Mouse (Mus musculus) NIH3T3 (cell line): ENCODE results near the gene Klhdc2.
A peak's percentile ranks its signal among the peaks of the same experiment; 100 is the strongest.

Source experiments
- DNase-seq: peaks from one replicate; pipeline ENCODE4 v3.0.0-alpha.2; 2012; ENCODE audit warnings: low read depth

The Klhdc2 gene

DNA sequence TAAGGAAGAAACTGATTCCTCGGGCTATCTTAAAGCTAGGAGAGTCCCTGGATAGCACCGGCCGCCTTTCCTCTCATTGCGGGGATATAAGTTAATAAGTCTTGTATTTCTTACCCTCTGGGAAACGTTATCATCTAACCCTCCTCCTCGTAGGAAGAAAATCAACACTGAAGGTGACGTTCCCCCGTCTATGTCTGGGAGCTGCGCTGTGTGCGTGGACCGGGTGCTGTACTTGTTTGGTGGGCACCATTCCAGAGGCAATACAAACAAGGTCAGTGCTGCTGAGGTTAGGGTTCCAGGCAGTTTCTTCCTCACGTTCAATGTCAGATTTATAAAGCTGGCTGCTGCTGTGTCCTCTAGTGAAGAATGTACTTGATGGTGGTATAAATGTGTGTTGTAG is 5.7 kb downstream of the Klhdc2 start:
- no peak for DNase-seq

DNA sequence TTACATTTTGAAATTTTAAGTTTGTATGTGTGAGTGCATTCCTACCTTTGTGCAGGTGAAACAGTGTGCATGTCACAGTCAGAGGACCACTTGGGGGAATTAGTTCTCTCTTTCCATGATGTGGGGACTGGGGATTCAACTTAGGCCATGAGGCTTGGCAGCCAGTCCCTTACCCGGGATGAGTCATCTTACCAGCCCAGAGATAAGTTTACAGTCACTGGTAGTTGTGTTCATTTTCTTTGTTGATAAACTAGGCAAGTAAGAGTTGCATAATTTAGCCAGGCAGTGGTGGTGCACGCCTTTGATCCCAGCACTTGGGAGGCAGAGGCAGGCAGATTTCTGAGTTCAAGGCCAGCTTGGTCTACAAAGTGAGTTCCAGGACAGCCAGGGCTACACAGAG is 7.6 kb downstream of the Klhdc2 start:
- peak; percentile 34 for DNase-seq

DNA sequence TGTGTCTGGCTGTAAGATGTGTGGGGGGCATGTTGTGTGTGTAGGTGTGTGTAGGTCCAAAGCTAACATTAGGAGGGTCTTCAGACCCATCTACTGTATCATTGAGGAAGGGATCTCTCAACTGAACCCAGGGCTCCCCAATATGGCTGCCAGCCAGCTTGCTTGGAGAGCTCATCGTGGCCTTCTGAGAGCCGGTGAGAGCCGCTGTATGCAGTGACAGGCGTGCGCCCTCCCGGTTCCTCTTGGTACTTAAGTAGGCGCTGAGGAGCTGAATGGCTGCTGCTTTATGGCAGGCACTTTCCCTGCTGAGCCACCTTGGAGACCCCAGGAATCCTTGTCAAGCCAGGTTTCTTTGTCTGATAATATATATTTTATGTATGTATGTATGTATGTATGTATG is 9.9 kb downstream of the Klhdc2 start:
- DNase-seq = no peak

DNA sequence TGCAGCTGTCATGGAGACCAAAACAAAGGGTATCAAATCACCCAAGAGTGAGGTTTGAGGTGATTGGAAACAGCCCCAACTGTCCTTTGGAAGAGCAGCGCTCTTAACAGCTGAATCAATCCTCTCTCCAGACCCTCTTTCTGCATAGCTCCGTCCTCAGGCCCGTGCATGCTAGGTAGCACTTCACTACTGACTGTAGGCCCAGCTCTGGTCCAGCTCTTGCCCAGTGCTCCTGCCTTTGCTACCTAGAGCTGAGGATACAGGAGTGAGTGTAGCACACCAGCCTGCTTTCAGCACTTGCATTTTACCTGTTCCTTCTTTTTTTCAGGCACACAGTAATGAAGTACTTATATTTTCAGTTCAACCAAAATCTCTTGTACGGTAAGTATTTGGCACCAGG is 13.2 kb downstream of the Klhdc2 start:
- no peak for DNase-seq

DNA sequence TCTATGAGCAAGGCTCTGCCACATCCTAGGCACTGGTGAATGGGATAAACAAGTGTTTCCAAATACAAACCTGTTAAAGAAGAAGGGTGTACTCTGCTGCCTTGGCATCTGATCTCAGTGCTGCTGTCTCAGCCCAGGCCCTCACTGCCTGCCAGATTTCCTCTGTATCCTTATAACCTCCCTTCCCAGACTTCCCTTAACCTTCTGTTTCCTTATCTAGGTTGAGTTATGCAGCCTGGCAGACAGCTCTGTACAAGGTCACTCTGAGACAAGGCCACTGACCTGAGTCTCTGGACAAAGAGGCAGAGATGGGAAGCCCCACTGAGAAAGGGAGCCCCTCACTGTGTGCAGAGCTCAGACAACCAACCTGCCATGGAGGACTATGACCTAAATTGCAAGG is 21.9 kb downstream of the Klhdc2 start:
- DNase-seq = no peak

DNA sequence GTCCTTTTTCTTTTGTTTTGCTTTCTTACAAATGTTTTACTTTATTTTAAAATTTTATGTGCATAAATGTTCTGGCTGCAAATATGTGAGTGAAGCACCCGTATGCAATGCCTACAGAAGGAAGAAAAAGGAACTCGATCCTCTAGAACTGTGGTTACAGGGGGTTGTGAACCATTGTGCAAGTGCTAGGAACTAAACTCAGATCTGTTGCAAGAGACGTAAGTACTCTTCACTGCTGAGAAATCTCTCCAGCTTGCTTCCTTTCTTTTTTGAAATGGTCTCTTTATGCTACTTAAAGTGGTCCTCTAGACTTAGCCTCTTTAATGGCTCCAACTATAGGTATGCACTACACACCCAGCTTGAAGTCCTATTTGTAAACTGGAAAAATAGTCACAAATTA is 34.7 kb downstream of the Klhdc2 start:
- DNase-seq = peak; percentile 20

DNA sequence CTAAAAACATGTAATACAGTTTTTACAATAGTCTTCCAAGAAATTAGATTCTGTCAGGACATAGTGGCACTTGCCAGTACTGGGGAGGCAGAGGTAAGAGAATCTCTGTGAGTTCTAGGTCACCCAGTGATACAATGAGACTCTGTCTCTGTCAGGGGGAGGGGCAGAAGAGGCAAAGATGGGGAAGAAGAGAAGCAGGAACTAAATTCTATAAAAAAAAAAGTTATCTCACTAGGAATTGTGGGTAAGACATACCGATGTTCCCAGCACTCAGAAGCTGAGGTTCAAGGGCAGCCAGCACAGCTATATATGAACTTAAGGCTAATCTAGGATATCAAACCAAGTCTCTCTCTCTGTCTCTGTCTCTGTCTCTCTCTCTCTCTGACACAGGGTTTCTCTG is 35.7 kb downstream of the Klhdc2 start:
- DNase-seq = no peak

DNA sequence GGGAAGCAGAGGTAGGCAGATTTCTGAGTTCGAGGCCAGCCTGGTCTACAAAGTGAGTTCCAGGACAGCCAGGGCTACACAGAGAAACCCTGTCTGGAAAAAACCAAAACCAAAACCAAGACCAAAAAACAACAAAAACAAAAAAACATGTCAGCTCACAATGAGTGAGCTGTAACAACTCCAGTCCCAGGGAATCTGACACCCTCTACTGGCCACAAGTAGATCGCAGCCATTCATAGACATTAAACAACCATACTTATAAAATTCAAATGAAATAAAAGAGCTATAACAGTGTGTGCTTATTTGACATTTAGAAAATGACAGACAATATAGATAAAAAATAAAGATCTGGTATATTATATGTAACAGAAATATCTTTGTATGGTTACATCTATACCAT is 37.1 kb downstream of the Klhdc2 start:
- peak; percentile 71 for DNase-seq

DNA sequence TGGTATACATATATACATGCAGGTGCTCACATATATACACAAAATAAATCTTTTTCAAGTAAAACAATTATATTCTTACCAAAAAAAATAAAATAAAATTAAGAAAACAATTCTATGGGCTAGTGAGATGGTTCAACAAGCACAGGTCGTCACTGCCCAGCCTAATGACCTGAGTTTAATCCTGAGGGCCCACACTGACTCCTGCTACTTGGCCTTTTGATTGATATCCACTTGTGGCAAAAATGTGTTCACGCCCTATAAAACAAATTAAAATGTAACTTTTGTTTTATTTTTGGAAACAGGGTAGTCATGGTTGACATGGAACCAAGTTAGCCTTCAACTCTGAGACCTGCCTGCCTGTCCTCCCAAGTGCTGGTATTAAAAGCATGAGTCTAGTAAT is 53.4 kb downstream of the Klhdc2 start:
- no peak for DNase-seq

DNA sequence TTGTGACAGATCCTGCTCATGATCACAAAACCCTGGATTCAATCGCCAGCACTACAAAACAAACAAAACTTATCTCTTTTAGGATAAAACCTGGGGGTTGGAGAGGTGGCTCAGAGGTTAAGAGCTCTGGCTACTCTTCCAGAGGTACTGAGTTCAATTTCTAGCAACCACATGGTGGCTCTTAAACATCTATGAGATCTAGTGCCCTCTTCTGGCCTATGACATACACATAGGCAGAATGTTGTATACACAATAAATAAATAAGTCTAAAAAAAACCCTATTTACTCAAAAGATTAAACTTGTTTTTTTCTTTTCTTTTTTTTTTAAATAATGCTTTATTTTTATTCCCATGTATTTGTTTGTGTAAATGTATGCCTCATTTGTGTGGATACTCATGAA is 55.2 kb downstream of the Klhdc2 start:
- DNase-seq = peak; percentile 35

DNA sequence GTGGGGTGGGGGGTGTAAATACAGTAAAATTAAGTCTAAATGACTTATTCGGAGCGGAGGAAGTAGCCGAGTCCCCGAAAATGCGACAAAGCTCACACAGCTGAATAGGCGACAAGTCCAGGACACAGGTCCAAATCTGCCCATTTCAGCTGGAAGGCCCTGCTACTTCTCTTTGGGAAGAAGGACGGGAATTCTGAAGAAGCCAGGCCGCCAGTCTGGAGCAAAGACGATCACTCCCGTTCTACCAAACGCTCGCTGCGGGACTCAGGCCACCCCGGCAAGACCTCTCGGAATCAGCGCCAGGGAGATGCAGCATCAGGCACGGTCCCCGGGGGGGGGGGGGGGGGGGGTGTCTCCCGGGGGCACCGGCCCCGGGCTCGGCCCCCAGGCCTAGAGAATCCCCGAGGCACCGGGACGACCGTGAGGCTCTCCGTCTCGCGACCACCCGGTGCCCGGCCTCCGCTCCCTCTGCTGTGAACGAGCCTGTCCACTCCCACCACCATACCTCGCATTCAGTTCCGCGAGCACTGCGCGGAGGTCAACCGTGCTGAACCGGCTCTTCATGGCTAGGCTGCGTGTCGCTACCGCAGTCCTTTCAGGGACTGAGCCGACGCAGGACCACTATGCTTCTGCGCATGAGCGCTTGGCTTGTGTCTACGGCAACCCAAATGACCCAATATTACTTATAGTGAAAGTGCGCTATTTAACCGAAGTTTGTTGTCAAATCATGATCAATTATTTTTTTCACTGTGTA is 60.2 kb downstream of the Klhdc2 start, which contains the start of gene Nemf:
Gene Nemf (minus strand): TSS at position 620 of the 754 bp plus-strand sequence.
- peak; percentile 92 for DNase-seq

DNA sequence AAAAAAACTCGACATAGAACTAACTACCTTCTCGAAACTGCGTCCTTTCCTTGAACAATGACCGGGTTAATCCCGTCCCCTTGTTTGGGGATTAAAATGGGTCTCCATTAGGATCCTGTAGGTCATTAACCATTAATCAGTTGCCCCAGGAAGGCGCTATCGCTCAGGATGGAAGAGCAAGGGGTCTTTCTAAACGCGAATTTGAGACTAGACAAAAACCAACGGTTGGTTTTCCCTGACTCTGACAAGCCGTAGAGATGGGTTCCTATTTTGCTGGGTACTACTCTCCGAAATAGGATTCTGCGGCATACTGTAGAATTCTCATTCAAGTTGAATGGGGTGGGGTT is 60.8 kb downstream of the Klhdc2 start:
- DNase-seq = no peak
